Mouse (Mus musculus) hindbrain, postnatal 0 days (tissue): ENCODE data around the gene Rpia. TPM values are rescaled to one million over a fixed set of nuclear protein-coding genes. Genes with fewer than 3 reads are reported as not detected.
A peak's percentile ranks its signal among the peaks of the same experiment; 100 is the strongest.

ENCODE experiments used
- ATAC-seq: fragments of 200-750 bp; cut with Nextera tagmentation; 2 replicates; pipeline ENCODE4 v1.8.0; 2017; ENCODE audit warnings: mild to moderate bottlenecking, moderate TSS enrichment, moderate library complexity
- DNase-seq: peaks from one replicate; pipeline ENCODE4 v3.0.0-alpha.2; 2015; ENCODE audit warnings: low spot score
- H3K27ac ChIP-seq: fragments of 300-500 bp; sonication (generic); 2 replicates; pipeline ENCODE4 v1.5.1; 2014; ENCODE audit warnings: mild to moderate bottlenecking
- H3K27me3 ChIP-seq: fragments of 300-500 bp; sonication (generic); 2 replicates; pipeline ENCODE4 v1.6.1; 2014; ENCODE audit warnings: low read length, mixed read lengths; ENCODE audit not compliant: insufficient read depth
- H3K36me3 ChIP-seq: fragments of 300-500 bp; sonication (generic); 2 replicates; pipeline ENCODE4 v1.6.1; 2014; ENCODE audit warnings: low read length, mixed read lengths; ENCODE audit not compliant: insufficient read depth
- H3K4me1 ChIP-seq: fragments of 300-500 bp; sonication (generic); 2 replicates; pipeline ENCODE4 v1.6.1; 2014; ENCODE audit warnings: antibody characterized with exemption, low read length, mixed read lengths; ENCODE audit not compliant: insufficient read depth
- H3K4me2 ChIP-seq: fragments of 300-500 bp; sonication (generic); 2 replicates; pipeline ENCODE4 v1.6.1; 2014; ENCODE audit warnings: low read depth, mild to moderate bottlenecking, low read length, moderate library complexity, mixed read lengths
- H3K4me3 ChIP-seq: fragments of 300-500 bp; sonication (generic); 2 replicates; pipeline ENCODE4 v1.5.1; 2014; ENCODE audit warnings: low read length
- H3K9ac ChIP-seq: fragments of 300-500 bp; sonication (generic); replicated peaks from 2 replicates; pipeline ENCODE4 v1.6.1; 2014; ENCODE audit warnings: mild to moderate bottlenecking, low read length, moderate library complexity, mixed read lengths
- H3K9me3 ChIP-seq: fragments of 300-500 bp; sonication (generic); 2 replicates; pipeline ENCODE4 v1.6.1; 2016; ENCODE audit warnings: low read length, mixed read lengths
- CTCF ChIP-seq: IDR thresholded peaks from 2 replicates; pipeline ENCODE4 v1.5.1; 2016; ENCODE audit warnings: antibody characterized with exemption, control low read depth, low read depth
- WGBS: fragments of 180-500 bp; shearing (Covaris S2); extraction: QIAGEN DNeasy Blood & Tissue Kit; methylation state at CpG from one replicate; pipeline ENCODE4 v1.1.7; 2014; 5-methylcytosine and 5-hydroxymethylcytosine counted together
- polyA plus RNA-seq: library from polyadenylated mRNA; unstranded; fragments of >200 nt; fragmentation: Nextera tagmentation; extraction: Ambion mirVana; gene quantifications from 2 replicates; pipeline ENCODE4 v1.2.1, GENCODE M21; 2015
- total RNA-seq: library from RNA; depleted of rRNA; stranded (reverse); fragments of >200 nt; gene quantifications from 2 replicates; pipeline ENCODE4 v1.2.3, GENCODE M21; 2014; rRNA removed

The Rpia gene
- total RNA-seq (7.1 and 9.0 TPM in 2 replicates), polyA plus RNA-seq (1.7 and 2.2 TPM in 2 replicates)

DNA sequence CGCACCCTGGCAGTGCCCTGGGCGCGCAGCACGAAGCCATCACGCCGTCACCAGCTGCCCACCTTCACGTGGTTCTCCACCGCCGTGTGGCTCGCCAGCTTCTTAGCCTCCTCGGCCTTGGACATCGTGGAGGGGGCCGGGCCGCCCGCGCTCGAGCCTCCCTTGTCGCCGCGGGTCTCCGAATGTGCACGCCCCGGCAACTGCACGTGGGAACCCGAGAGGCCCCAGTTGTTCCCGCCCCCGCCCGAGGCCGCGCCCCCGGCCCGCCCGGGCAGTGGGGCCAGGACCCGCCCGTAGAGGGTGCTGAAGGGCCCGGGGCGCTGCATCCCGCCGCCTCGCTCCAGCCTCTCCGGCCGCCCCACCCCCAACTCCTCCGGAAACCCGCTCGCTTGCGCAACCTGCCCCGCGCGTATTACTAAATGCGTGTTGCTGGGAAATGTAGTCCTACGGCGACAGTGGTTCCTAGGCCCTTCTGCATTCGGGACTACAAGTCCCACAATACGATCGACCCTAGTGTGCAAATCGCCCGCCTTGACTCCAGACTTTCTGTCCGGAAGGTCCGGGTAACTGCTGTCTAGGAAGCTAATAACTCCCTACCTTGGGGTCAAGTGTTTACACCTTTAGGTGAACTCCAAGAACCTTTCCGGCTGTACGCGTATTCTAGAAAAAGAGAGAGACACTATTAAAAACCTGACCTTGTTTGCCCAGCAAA is at the start of gene Rpia:
TSS of gene Rpia (minus strand) at position 409 of the 712 bp plus-strand sequence.
- peak within 1 kb of the TSS; percentile 70 for H3K4me3 ChIP-seq
- peak within 1 kb of the TSS; percentile 67 for H3K9ac ChIP-seq
- peak; percentile 98 for ATAC-seq
- peak within 1 kb of the TSS; percentile 80 for H3K27ac ChIP-seq
- peak; percentile 97 for DNase-seq
- no peaks in the 10 kb centered on the region for H3K27me3 ChIP-seq
- H3K4me1 ChIP-seq, result peaks cover 17% of the 10 kb centered on the region
- H3K9me3 ChIP-seq, result no peaks in the 10 kb centered on the region
- peak within 1 kb of the TSS; percentile 76 for H3K4me2 ChIP-seq
- peak; percentile 31 for TF ChIP-seq CTCF
- 2% methylated on average over 61 of the region's 62 CpGs for WGBS
- no peaks in the 10 kb centered on the region for H3K36me3 ChIP-seq

DNA sequence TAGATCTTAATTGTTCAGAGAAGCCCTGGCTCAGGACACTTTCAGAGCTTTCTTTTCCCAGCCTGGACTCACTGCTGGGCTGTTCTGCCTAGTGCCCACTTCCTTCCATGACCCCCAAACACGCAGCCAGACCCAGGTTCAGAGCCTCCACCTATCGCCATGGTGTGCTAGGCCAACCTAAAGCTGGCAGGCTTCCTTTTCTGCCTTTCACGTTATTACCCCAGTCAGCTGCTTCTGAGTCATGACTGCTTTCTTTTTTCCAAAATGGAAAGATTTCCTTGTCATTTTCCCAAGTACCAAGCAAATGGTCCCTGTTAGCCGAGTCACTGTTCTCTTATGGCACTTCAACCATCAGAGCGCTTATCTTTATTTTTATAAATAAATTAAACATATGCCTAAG is 48.2 kb upstream of the Rpia start:
- H3K9me3 ChIP-seq, result no peaks in the 10 kb centered on the region
- no peak overlapping the region for H3K4me2 ChIP-seq
- TF ChIP-seq CTCF, result no peak
- no peak overlapping the region for H3K4me3 ChIP-seq
- H3K27me3 ChIP-seq, result no peaks in the 10 kb centered on the region
- ATAC-seq, result no peak
- no peak overlapping the region for H3K9ac ChIP-seq
- H3K4me1 ChIP-seq, result peaks cover 4% of the 10 kb centered on the region
- no peak overlapping the region for H3K27ac ChIP-seq
- WGBS, result 63% methylated on average over 5 of the region's 5 CpGs
- H3K36me3 ChIP-seq, result no peaks in the 10 kb centered on the region
- no peak for DNase-seq

DNA sequence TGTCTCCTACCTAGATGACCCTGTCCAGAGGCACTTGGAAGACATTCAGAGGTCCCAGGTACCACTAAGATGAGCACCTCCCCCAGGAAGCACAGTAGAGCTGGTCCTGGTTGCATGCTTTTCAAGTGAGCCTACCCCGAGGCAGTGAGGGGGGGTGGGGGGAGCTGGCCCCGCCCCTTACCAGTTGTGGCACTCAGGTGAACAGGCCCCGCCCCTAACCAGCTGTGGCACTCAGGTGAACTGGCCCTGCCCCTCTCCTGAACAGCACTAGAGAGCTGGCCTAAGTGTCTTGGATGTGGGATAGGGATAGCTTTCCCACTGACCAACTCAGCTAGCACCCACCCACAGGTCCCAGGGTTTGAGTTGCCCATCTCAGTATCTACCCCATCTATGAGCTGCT is 46.5 kb upstream of the Rpia start:
- H3K9me3 ChIP-seq, result no peaks in the 10 kb centered on the region
- H3K27me3 ChIP-seq, result no peaks in the 10 kb centered on the region
- H3K9ac ChIP-seq, result no peak overlapping the region
- ATAC-seq (no peak), DNase-seq (no peak)
- H3K4me1 ChIP-seq, result peaks cover 3% of the 10 kb centered on the region
- no peak overlapping the region for H3K4me2 ChIP-seq
- TF ChIP-seq CTCF, result no peak
- H3K4me3 ChIP-seq, result no peak overlapping the region
- 78% methylated on average over 3 of the region's 3 CpGs for WGBS
- no peak overlapping the region for H3K27ac ChIP-seq
- H3K36me3 ChIP-seq, result no peaks in the 10 kb centered on the region

DNA sequence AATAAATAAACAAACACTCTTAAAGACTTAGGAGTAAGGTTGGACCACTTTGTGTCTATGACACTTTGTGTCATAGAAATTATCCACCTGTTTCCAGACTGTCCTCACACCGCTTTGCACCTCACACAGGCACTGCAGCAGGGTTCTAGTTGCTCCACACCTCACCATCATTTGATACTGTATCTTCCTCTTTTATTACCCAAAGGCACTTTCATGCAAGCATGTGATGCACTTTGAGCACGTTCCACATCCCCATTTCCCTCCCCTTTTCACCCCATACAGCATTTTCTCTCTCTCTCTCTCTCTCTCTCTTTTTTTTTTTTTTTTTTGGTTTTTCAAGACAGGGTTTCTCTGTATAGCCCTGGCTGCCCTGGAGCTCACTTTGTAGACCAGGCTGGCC is 45.3 kb upstream of the Rpia start:
- H3K4me3 ChIP-seq, result no peak overlapping the region
- no peak for TF ChIP-seq CTCF
- no peaks in the 10 kb centered on the region for H3K27me3 ChIP-seq
- H3K4me2 ChIP-seq, result no peak overlapping the region
- 80% methylated on average over 2 of the region's 2 CpGs for WGBS
- no peaks in the 10 kb centered on the region for H3K36me3 ChIP-seq
- DNase-seq (no peak), ATAC-seq (no peak)
- no peak overlapping the region for H3K9ac ChIP-seq
- no peaks in the 10 kb centered on the region for H3K9me3 ChIP-seq
- H3K4me1 ChIP-seq, result no peaks in the 10 kb centered on the region
- H3K27ac ChIP-seq, result no peak overlapping the region

DNA sequence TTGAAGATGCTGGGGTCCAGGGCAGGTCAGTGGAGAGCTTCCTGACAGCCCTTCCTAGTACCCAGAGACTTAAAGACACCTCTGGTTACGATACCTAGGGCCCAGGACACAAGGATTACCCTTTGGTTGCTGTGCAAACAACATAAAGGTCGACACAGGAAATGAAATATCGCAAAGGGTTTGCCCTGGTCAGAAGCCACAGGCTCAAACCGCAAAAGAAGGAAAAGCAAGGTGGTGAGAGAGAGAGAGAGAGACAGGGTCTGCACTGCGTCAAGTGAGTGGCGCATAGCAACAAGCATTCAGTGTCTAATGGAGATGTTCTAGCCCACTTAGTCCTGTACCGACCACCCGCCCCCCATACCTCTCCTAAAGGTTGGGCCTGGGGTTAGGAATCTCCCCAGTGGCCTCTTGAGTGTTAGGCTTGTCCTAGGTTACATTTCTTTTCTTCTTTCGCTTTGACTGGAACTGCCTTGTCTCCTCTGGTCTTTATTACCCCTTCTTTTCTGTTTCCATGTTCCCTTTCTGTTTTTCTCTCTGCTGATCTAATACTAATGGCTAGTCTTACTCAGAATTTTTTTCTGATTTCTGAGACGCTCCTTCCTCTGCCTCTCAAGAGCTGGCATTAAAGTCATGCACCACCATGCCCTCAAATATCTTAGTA is 39.3 kb upstream of the Rpia start:
- H3K4me2 ChIP-seq, result no peak overlapping the region
- WGBS, result 81% methylated on average over 10 of the region's 10 CpGs
- no peak overlapping the region for H3K4me3 ChIP-seq
- H3K27ac ChIP-seq, result no peak overlapping the region
- TF ChIP-seq CTCF, result no peak
- no peaks in the 10 kb centered on the region for H3K4me1 ChIP-seq
- no peaks in the 10 kb centered on the region for H3K27me3 ChIP-seq
- no peak for ATAC-seq
- no peaks in the 10 kb centered on the region for H3K36me3 ChIP-seq
- no peaks in the 10 kb centered on the region for H3K9me3 ChIP-seq
- DNase-seq, result no peak
- H3K9ac ChIP-seq, result no peak overlapping the region

DNA sequence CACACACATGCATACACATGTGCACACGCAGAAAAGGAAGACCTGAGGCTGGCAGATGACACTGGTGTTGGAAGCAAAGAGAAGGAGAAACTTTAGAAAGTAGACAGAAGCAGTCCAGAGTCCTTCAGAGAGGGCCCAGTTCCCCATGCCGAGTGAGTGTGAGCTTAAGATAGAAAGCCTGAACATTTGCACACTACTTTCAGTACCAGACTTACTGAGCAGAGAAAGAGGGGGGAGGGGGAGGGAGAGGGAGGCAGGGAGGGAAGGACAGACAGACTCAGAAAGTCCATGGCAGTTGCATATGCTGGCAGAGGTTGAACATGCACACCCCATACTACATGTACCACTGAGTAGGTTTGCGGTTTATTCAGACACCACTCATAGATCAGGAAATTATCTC is 38.5 kb upstream of the Rpia start:
- no peak for ATAC-seq
- no peaks in the 10 kb centered on the region for H3K36me3 ChIP-seq
- DNase-seq, result no peak
- H3K27ac ChIP-seq, result no peak overlapping the region
- TF ChIP-seq CTCF, result no peak
- H3K4me2 ChIP-seq, result no peak overlapping the region
- H3K4me3 ChIP-seq, result no peak overlapping the region
- H3K9ac ChIP-seq, result no peak overlapping the region
- no peaks in the 10 kb centered on the region for H3K27me3 ChIP-seq
- H3K9me3 ChIP-seq, result no peaks in the 10 kb centered on the region
- no peaks in the 10 kb centered on the region for H3K4me1 ChIP-seq
- 89% methylated on average over 3 of the region's 3 CpGs for WGBS

DNA sequence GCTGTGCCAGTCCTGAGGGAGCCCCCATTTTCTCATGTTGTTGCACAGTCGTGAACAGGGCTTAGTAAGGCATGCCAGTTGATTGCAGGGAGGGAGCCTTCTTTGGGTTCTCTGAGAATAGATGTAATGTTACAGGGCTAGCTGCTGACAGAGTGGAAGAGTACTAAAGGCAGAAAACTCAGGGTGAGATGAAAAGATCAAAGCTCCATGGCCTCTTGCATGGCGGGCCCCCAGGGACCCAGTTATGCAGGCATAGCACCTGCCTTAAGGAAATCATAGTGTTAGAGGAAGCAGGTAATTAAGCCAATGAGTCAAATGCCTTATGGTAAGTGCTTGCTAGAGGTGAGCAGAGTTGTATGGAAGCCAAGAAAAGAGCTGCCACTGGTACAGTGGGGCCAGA is 37.4 kb upstream of the Rpia start:
- no peak overlapping the region for H3K4me2 ChIP-seq
- WGBS, result 64% methylated on average over 2 of the region's 2 CpGs
- ATAC-seq, result no peak
- H3K9ac ChIP-seq, result no peak overlapping the region
- no peak for TF ChIP-seq CTCF
- no peak overlapping the region for H3K4me3 ChIP-seq
- no peaks in the 10 kb centered on the region for H3K9me3 ChIP-seq
- DNase-seq, result no peak
- no peaks in the 10 kb centered on the region for H3K27me3 ChIP-seq
- no peaks in the 10 kb centered on the region for H3K36me3 ChIP-seq
- H3K27ac ChIP-seq, result no peak overlapping the region
- H3K4me1 ChIP-seq, result no peaks in the 10 kb centered on the region
